Mouse (Mus musculus) stomach, embryonic 16.5 days (tissue): ENCODE results near the gene Nt5c3b. TPM values are rescaled to one million over a fixed set of nuclear protein-coding genes. Genes with fewer than 3 reads are reported as not detected.

Experiments
- ATAC-seq: fragments of 200-750 bp; cut with Nextera tagmentation; 2 replicates; pipeline ENCODE4 v1.8.0; 2017; ENCODE audit warnings: moderate number of reproducible peaks, moderate TSS enrichment; ENCODE audit not compliant: insufficient read depth, low FRiP score
- H3K27ac ChIP-seq: fragments of 300-500 bp; sonication (generic); 2 replicates; pipeline ENCODE4 v1.5.1; 2014; ENCODE audit warnings: low read length
- H3K27me3 ChIP-seq: fragments of 300-500 bp; sonication (generic); 2 replicates; pipeline ENCODE4 v1.6.1; 2014; ENCODE audit warnings: low read length, control low read depth, mixed read lengths; ENCODE audit not compliant: control insufficient read depth, insufficient read depth
- H3K36me3 ChIP-seq: fragments of 300-500 bp; sonication (generic); 2 replicates; pipeline ENCODE4 v1.6.1; 2014; ENCODE audit warnings: low read length; ENCODE audit not compliant: control insufficient read depth, insufficient read depth
- H3K4me1 ChIP-seq: fragments of 300-500 bp; sonication (generic); 2 replicates; pipeline ENCODE4 v1.6.1; 2014; ENCODE audit warnings: low read length, control low read depth, mixed read lengths; ENCODE audit not compliant: control insufficient read depth, insufficient read depth
- H3K4me2 ChIP-seq: fragments of 300-500 bp; sonication (generic); 2 replicates; pipeline ENCODE4 v1.6.1; 2014; ENCODE audit warnings: low read depth, low read length, mixed read lengths
- H3K4me3 ChIP-seq: fragments of 300-500 bp; sonication (generic); replicated peaks from 2 replicates; pipeline ENCODE4 v1.5.1; 2014; ENCODE audit warnings: mild to moderate bottlenecking, low read length
- H3K9ac ChIP-seq: fragments of 300-500 bp; sonication (generic); 2 replicates; pipeline ENCODE4 v1.6.1; 2014; ENCODE audit warnings: low read length
- H3K9me3 ChIP-seq: fragments of 300-500 bp; sonication (generic); replicated peaks from 2 replicates; pipeline ENCODE4 v1.6.1; 2016; ENCODE audit warnings: low read length, control low read depth; ENCODE audit not compliant: control insufficient read depth
- WGBS: fragments of 180-500 bp; shearing (Covaris S2); extraction: QIAGEN DNeasy Blood & Tissue Kit; methylation state at CpG from one replicate; pipeline ENCODE4 v1.1.7; 2014; 5-methylcytosine and 5-hydroxymethylcytosine counted together
- polyA plus RNA-seq: library from polyadenylated mRNA; unstranded; fragments of >200 nt; fragmentation: Nextera tagmentation; extraction: Ambion mirVana; gene quantifications from 2 replicates; pipeline ENCODE4 v1.2.1, GENCODE M21; 2015

The Nt5c3b gene
- polyA plus RNA-seq, 1 experiment from 2014 or later, result 99.1 TPM

- H3K4me2 ChIP-seq, result peak overlapping the region; percentile 73; the same call in 1 of the 2 replicates
- peaks cover 79% of the 10 kb centered on the region for H3K4me1 ChIP-seq
- peak overlapping the region; percentile 66 for H3K27ac ChIP-seq
- 70% methylated on average over 5 of the region's 5 CpGs for WGBS
- no peaks in the 10 kb centered on the region for H3K9me3 ChIP-seq
- no peaks in the 10 kb centered on the region for H3K36me3 ChIP-seq
- no peak for ATAC-seq
- no peaks in the 10 kb centered on the region for H3K27me3 ChIP-seq
- 0 out of 2 replicates have a peak overlapping the region, but pooled peaks have one; percentile 40 for H3K9ac ChIP-seq
- peak overlapping the region; percentile 84; the same call in 1 of the 2 replicates for H3K4me3 ChIP-seq
Observed at GRCm38 (mm10) chr11:100392958-100393357, 48.6 kb downstream of the Nt5c3b start.

- 86% methylated on average over 7 of the region's 7 CpGs for WGBS
Observed at GRCm38 (mm10) chr11:100391884-100392345, 49.7 kb downstream of the Nt5c3b start.

GRCm38 (mm10) chr11:100391081-100391883 is 50.3 kb downstream of the Nt5c3b start:
- peaks cover 92% of the 10 kb centered on the region for H3K4me1 ChIP-seq

More at GRCm38 (mm10) chr11:100391884-100392345, 49.7 kb downstream of the Nt5c3b start:
- Histone ChIP-seq H3K9ac (no peak overlapping the region), H3K36me3 (no peaks in the 10 kb centered on the region), H3K4me2 (peak overlapping the region; percentile 16; the same call in 1 of the 2 replicates), H3K9me3 (no peaks in the 10 kb centered on the region), H3K27me3 (no peaks in the 10 kb centered on the region), H3K4me1 (peaks cover 89% of the 10 kb centered on the region), H3K4me3 (no peak overlapping the region), H3K27ac (peak overlapping the region; percentile 82)
- ATAC-seq, result no peak

GRCm38 (mm10) chr11:100389931-100390445 is 51.6 kb downstream of the Nt5c3b start:
- Histone ChIP-seq H3K27ac (peak overlapping the region; percentile 82), H3K4me2 (peak overlapping the region; percentile 32), H3K9ac (peak overlapping the region; percentile 51), H3K9me3 (no peaks in the 10 kb centered on the region), H3K36me3 (peaks cover 10% of the 10 kb centered on the region; the same call in 1 of the 2 replicates), H3K4me1 (peaks cover 88% of the 10 kb centered on the region), H3K4me3 (no peak overlapping the region), H3K27me3 (no peaks in the 10 kb centered on the region)
- 42% methylated on average over 8 of the region's 8 CpGs for WGBS
- no peak for ATAC-seq

More at GRCm38 (mm10) chr11:100391081-100391883, 50.3 kb downstream of the Nt5c3b start:
- WGBS, result 29% methylated on average over 9 of the region's 9 CpGs
- Histone ChIP-seq H3K9ac (peak overlapping the region; percentile 51; the same call in 1 of the 2 replicates), H3K9me3 (no peaks in the 10 kb centered on the region), H3K27ac (peak overlapping the region; percentile 82), H3K4me3 (0 out of 2 replicates have a peak overlapping the region, but pooled peaks have one; percentile 9), H3K27me3 (no peaks in the 10 kb centered on the region), H3K4me2 (peak overlapping the region; percentile 35), H3K36me3 (0 out of 2 replicates have a peak, but pooled peaks cover 1% of the 10 kb centered on the region)
- ATAC-seq, result peak; percentile 63

- Histone ChIP-seq H3K27ac (peak overlapping the region; percentile 97), H3K4me2 (peak overlapping the region; percentile 47), H3K9me3 (no peaks in the 10 kb centered on the region), H3K36me3 (peaks cover 10% of the 10 kb centered on the region; the same call in 1 of the 2 replicates), H3K4me1 (peaks cover 74% of the 10 kb centered on the region), H3K9ac (peak overlapping the region; percentile 60), H3K4me3 (no peak overlapping the region), H3K27me3 (no peaks in the 10 kb centered on the region)
- WGBS, result 57% methylated on average over 6 of the region's 6 CpGs
- ATAC-seq, result no peak
Observed at GRCm38 (mm10) chr11:100388588-100388987, 53.0 kb downstream of the Nt5c3b start.

- 17% methylated on average over 14 of the region's 14 CpGs for WGBS
- peaks cover 13% of the 10 kb centered on the region for H3K36me3 ChIP-seq
- peak; percentile 57 for ATAC-seq
- H3K9ac ChIP-seq, result peak overlapping the region; percentile 60
- no peaks in the 10 kb centered on the region for H3K9me3 ChIP-seq
- peaks cover 66% of the 10 kb centered on the region for H3K4me1 ChIP-seq
- peak overlapping the region; percentile 97 for H3K27ac ChIP-seq
- H3K27me3 ChIP-seq, result no peaks in the 10 kb centered on the region
- H3K4me2 ChIP-seq, result peak overlapping the region; percentile 47
- H3K4me3 ChIP-seq, result peak overlapping the region; percentile 12
Observed at GRCm38 (mm10) chr11:100387589-100388375, 53.8 kb downstream of the Nt5c3b start.

GRCm38 (mm10) chr11:100387111-100387510 is 54.5 kb downstream of the Nt5c3b start:
- no peaks in the 10 kb centered on the region for H3K9me3 ChIP-seq
- H3K4me1 ChIP-seq, result peaks cover 61% of the 10 kb centered on the region
- peak overlapping the region; percentile 97 for H3K27ac ChIP-seq
- H3K27me3 ChIP-seq, result no peaks in the 10 kb centered on the region
- no peak for ATAC-seq
- peak overlapping the region; percentile 60 for H3K9ac ChIP-seq
- 75% methylated on average over 6 of the region's 6 CpGs for WGBS
- peak overlapping the region; percentile 5; the same call in 1 of the 2 replicates for H3K4me3 ChIP-seq
- H3K36me3 ChIP-seq, result peaks cover 16% of the 10 kb centered on the region
- peak overlapping the region; percentile 47 for H3K4me2 ChIP-seq

GRCm38 (mm10) chr11:100386586-100386985 is 55.0 kb downstream of the Nt5c3b start:
- Histone ChIP-seq H3K4me1 (peaks cover 57% of the 10 kb centered on the region), H3K27me3 (no peaks in the 10 kb centered on the region), H3K36me3 (peaks cover 20% of the 10 kb centered on the region), H3K9me3 (no peaks in the 10 kb centered on the region), H3K4me2 (peak overlapping the region; percentile 47), H3K9ac (peak overlapping the region; percentile 60), H3K27ac (peak overlapping the region; percentile 97), H3K4me3 (0 out of 2 replicates have a peak overlapping the region, but pooled peaks have one; percentile 1)
- peak; percentile 79 for ATAC-seq
- WGBS, result 52% methylated on average over 5 of the region's 5 CpGs
